Mouse (Mus musculus) intestine, embryonic 14.5 days (tissue): Measurements from ENCODE around the gene Akap10. TPM values are rescaled to one million over a fixed set of nuclear protein-coding genes. Genes with fewer than 3 reads are reported as not detected.
"Not testable (repeated sequence)": the region's sequence is repeated elsewhere in the genome, so short reads cannot be mapped to it uniquely, and the experiment has no call there.

ENCODE experiments used
- ATAC-seq: fragments of 200-750 bp; cut with Nextera tagmentation; replicated peaks from 2 replicates; pipeline ENCODE4 v1.8.0; 2017; ENCODE audit warnings: low read depth, moderate number of reproducible peaks, moderate TSS enrichment, moderate library complexity; ENCODE audit not compliant: low FRiP score, low TSS enrichment
- DNase-seq: peaks from one replicate; pipeline ENCODE4 v3.0.0-alpha.2; 2018; ENCODE audit warnings: low spot score
- H3K27ac ChIP-seq: fragments of 300-500 bp; sonication (generic); 2 replicates; pipeline ENCODE4 v1.5.1; 2014; ENCODE audit warnings: low read depth, mild to moderate bottlenecking, control low read depth
- H3K27me3 ChIP-seq: fragments of 300-500 bp; sonication (generic); replicated peaks from 2 replicates; pipeline ENCODE4 v1.6.1; 2014; ENCODE audit warnings: low read length, control low read depth; ENCODE audit not compliant: control insufficient read depth, insufficient read depth
- H3K36me3 ChIP-seq: fragments of 300-500 bp; sonication (generic); 2 replicates; pipeline ENCODE4 v1.6.1; 2014; ENCODE audit warnings: low read length, control low read depth; ENCODE audit not compliant: control insufficient read depth, insufficient read depth
- H3K4me1 ChIP-seq: fragments of 300-500 bp; sonication (generic); replicated peaks from 2 replicates; pipeline ENCODE4 v1.6.1; 2014; ENCODE audit warnings: low read length, control low read depth, mixed read lengths; ENCODE audit not compliant: control insufficient read depth, insufficient read depth
- H3K4me2 ChIP-seq: fragments of 300-500 bp; sonication (generic); 2 replicates; pipeline ENCODE4 v1.6.1; 2014; ENCODE audit warnings: low read length
- H3K4me3 ChIP-seq: fragments of 300-500 bp; sonication (generic); 2 replicates; pipeline ENCODE4 v1.5.1; 2014; ENCODE audit warnings: low read depth, low read length, control low read depth, mixed read lengths
- H3K9ac ChIP-seq: fragments of 300-500 bp; sonication (generic); 2 replicates; pipeline ENCODE4 v1.6.1; 2014; ENCODE audit warnings: mild to moderate bottlenecking, low read length
- H3K9me3 ChIP-seq: fragments of 300-500 bp; sonication (generic); 2 replicates; pipeline ENCODE4 v1.6.1; 2016; ENCODE audit warnings: low read length, control low read depth; ENCODE audit not compliant: control insufficient read depth
- WGBS: fragments of 180-500 bp; shearing (Covaris S2); extraction: QIAGEN DNeasy Blood & Tissue Kit; methylation state at CpG from one replicate; pipeline ENCODE4 v1.1.7; 2014; 5-methylcytosine and 5-hydroxymethylcytosine counted together
- polyA plus RNA-seq: library from polyadenylated mRNA; unstranded; fragments of >200 nt; fragmentation: Nextera tagmentation; extraction: Ambion mirVana; gene quantifications from 2 replicates; pipeline ENCODE4 v1.2.1, GENCODE M21; 2014

Akap10 gene
- polyA plus RNA-seq, 1 experiment from 2014 or later, result 18.2 TPM

- no peaks in the 10 kb centered on the region for H3K4me1 ChIP-seq
- ATAC-seq (no peak), DNase-seq (no peak)
- H3K4me2 ChIP-seq, result no peak overlapping the region
- 81% methylated on average over 3 of the region's 3 CpGs for WGBS
- H3K9ac ChIP-seq, result no peak overlapping the region
- peaks cover 11% of the 10 kb centered on the region; the same call in 1 of the 2 replicates for H3K27me3 ChIP-seq
- no peak overlapping the region for H3K27ac ChIP-seq
- H3K4me3 ChIP-seq, result no peak overlapping the region
- no peaks in the 10 kb centered on the region for H3K36me3 ChIP-seq
- H3K9me3 ChIP-seq, result no peaks in the 10 kb centered on the region
Measured at GRCm38 (mm10) chr11:61963193-61963592, 33.1 kb upstream of the Akap10 start.

- no peaks in the 10 kb centered on the region for H3K9me3 ChIP-seq
- WGBS, result 71% methylated on average over 6 of the region's 6 CpGs
- H3K36me3 ChIP-seq, result no peaks in the 10 kb centered on the region
- ATAC-seq, result no peak
- H3K9ac ChIP-seq, result no peak overlapping the region
- H3K4me3 ChIP-seq, result no peak overlapping the region
- peaks cover 16% of the 10 kb centered on the region; the same call in 1 of the 2 replicates for H3K27me3 ChIP-seq
- no peak overlapping the region for H3K4me2 ChIP-seq
- H3K27ac ChIP-seq, result no peak overlapping the region
- no peaks in the 10 kb centered on the region for H3K4me1 ChIP-seq
- no peak for DNase-seq
Measured at GRCm38 (mm10) chr11:61962684-61963083, 32.6 kb upstream of the Akap10 start.

DNA sequence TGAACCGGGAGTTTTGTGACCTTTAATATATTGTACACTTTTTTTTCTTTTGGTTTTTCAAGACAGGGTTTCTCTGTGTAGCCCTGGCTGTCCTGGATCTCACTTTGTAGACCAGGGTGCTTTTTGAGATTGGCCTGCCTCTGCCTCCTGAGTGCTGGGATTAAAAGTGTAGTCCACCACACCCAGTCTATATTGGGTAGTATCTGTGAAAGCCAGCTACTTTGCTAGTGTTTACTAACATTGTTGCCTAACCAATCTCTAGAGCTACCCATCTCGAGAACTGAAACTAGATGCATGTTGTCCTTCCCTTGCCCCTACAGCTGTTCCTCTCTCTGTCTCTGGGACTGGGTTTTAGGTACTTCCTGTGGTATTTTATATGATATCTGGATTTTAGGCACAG lies 30.0 kb upstream of the Akap10 start:
- 83% methylated on average over 2 of the region's 2 CpGs for WGBS
- H3K27me3 ChIP-seq, result peaks cover 26% of the 10 kb centered on the region; the same call in 1 of the 2 replicates
- ATAC-seq (no peak), DNase-seq (no peak)
- no peak overlapping the region for H3K27ac ChIP-seq
- H3K4me3 ChIP-seq, result no peak overlapping the region
- no peaks in the 10 kb centered on the region for H3K9me3 ChIP-seq
- no peak overlapping the region for H3K4me2 ChIP-seq
- no peak overlapping the region for H3K9ac ChIP-seq
- no peaks in the 10 kb centered on the region; the same call in 1 of the 2 replicates for H3K4me1 ChIP-seq
- H3K36me3 ChIP-seq, result no peaks in the 10 kb centered on the region

GRCm38 (mm10) chr11:61958706-61959105 lies 28.7 kb upstream of the Akap10 start:
- H3K27ac ChIP-seq, H3K36me3 ChIP-seq, H3K4me1 ChIP-seq, H3K4me3 ChIP-seq, H3K4me2 ChIP-seq, H3K9ac ChIP-seq, H3K9me3 ChIP-seq, DNase-seq, ATAC-seq: not testable (repeated sequence)
- H3K27me3 ChIP-seq, result peaks cover 26% of the 10 kb centered on the region; the same call in 1 of the 2 replicates
- 67% methylated on average over 6 of the region's 6 CpGs for WGBS

DNA sequence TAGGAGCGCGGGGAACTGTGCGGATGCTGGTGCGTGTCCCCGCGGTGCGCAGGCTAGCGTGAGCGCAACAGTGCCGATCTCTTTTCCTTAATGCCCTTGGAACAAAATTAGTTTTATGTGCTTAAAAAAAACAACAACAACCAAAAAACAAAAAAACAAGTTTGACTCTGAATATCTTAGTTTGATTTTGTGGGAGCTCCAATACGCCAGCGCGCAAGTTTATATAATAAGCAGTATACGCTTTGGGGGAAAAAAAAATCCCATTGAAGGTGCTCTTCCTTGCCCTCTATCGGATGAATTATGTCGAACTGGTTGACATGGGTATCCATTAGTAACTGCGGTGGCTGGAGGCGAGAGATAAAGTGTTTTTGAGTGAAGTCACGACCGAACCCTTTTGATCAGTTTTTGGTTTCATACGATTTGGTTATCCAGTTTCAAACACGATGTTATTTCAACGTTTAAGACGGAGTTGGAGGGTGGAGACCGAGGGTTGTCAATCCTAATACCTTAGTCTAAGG lies 27.3 kb upstream of the Akap10 start:
- Histone ChIP-seq H3K4me1 (no peaks in the 10 kb centered on the region; the same call in 1 of the 2 replicates), H3K36me3 (no peaks in the 10 kb centered on the region), H3K4me2 (peak overlapping the region; percentile 89), H3K4me3 (peak overlapping the region; percentile 49), H3K9me3 (no peaks in the 10 kb centered on the region), H3K27ac (no peak overlapping the region), H3K9ac (0 out of 2 replicates have a peak overlapping the region, but pooled peaks have one; percentile 14), H3K27me3 (peaks cover 26% of the 10 kb centered on the region; the same call in 1 of the 2 replicates)
- no peak for ATAC-seq
- peak; percentile 65 for DNase-seq
- 6% methylated on average over 25 of the region's 25 CpGs for WGBS

DNA sequence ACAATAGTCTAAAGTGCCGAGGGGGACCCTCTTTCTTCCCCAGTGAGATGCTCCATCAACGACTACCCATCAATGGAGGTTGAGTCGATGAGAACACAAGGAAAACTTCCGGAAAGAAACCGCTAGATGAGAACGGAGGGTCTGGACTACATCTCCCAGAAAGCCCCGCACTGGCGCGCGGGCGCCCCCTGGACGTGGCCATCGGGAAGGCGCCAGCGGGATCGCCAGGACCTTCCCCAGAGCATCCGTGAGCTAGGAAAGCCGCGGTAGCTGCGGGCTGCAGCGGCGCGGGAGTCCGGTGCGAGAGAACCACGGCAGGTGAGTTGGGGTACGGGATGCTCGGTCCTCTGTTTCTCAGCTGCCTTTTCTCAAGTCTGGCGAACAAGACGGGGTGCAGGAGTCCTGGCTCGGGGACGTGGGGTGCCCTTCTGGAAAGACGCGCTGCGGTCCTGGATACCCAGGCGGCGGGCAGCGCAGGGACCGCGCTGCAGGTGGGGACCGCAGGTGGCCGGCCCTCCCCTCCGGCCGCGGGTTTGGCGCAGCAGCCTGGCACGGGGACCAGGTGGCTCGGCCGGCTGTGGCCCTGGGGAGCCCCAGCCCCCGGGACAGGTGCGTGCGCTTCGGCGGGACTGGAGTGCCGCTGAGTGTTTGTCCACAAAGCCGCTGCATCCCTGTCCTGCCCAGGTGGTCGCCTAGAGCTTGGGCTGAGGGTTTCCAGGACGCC lies 26.7 kb upstream of the Akap10 start, which contains the start of gene Specc1:
Gene Specc1 (plus strand): TSS at position 192 of the 724 bp plus-strand sequence.
- Histone ChIP-seq H3K9ac (0 out of 2 replicates have a peak within 1 kb of the TSS, but pooled peaks have one; percentile 14), H3K36me3 (no peaks in the 10 kb centered on the region), H3K4me1 (no peaks in the 10 kb centered on the region; the same call in 1 of the 2 replicates), H3K27ac (no peak within 1 kb of the TSS), H3K27me3 (peaks cover 26% of the 10 kb centered on the region; the same call in 1 of the 2 replicates), H3K9me3 (no peaks in the 10 kb centered on the region), H3K4me3 (peak within 1 kb of the TSS; percentile 49), H3K4me2 (peak within 1 kb of the TSS; percentile 89)
- ATAC-seq, result peak; percentile 88
- under 1% methylated on average over 55 of the region's 58 CpGs for WGBS
- peak; percentile 97 for DNase-seq

- Histone ChIP-seq H3K36me3 (no peaks in the 10 kb centered on the region), H3K9ac (no peak overlapping the region), H3K9me3 (no peaks in the 10 kb centered on the region), H3K27me3 (peaks cover 26% of the 10 kb centered on the region; the same call in 1 of the 2 replicates), H3K4me3 (no peak overlapping the region), H3K4me1 (no peaks in the 10 kb centered on the region; the same call in 1 of the 2 replicates), H3K4me2 (no peak overlapping the region), H3K27ac (no peak overlapping the region)
- ATAC-seq (no peak), DNase-seq (no peak)
- 80% methylated on average over 6 of the region's 6 CpGs for WGBS
Measured at GRCm38 (mm10) chr11:61955951-61956350, 25.9 kb upstream of the Akap10 start.

DNA sequence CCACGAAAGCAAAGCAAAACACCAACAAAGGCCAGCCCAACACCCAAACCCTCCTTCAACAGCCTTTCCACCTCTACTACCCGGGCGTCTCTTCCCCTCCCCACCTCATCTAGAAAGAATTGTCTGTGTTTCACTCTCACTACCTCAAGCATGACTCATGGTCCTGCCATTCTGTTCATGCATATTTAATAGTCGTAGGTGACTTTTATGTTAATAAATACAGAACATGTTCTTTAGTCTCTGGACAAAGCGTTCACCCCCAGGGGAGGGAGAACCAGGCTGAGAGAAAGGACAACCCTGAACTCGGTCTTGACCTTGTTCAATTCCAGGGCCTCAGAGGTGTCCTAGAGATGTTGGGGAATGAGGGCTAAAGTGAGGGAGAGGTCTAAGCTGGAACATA lies 25.1 kb upstream of the Akap10 start:
- 74% methylated on average over 6 of the region's 6 CpGs for WGBS
- Histone ChIP-seq H3K27me3 (peaks cover 26% of the 10 kb centered on the region; the same call in 1 of the 2 replicates), H3K4me2 (no peak overlapping the region), H3K9me3 (no peaks in the 10 kb centered on the region), H3K36me3 (no peaks in the 10 kb centered on the region), H3K27ac (no peak overlapping the region), H3K4me1 (no peaks in the 10 kb centered on the region; the same call in 1 of the 2 replicates), H3K9ac (no peak overlapping the region), H3K4me3 (no peak overlapping the region)
- DNase-seq (no peak), ATAC-seq (no peak)
